Mouse (Mus musculus) neural tube, embryonic 10.5 days (tissue): ENCODE measurements around the gene Dnaja3.

Experiments used
- DNase-seq: peaks from one replicate; pipeline ENCODE4 v3.0.0-alpha.2; 2017; ENCODE audit warnings: low spot score; ENCODE audit errors: extremely low spot score

Dnaja3 gene

DNA sequence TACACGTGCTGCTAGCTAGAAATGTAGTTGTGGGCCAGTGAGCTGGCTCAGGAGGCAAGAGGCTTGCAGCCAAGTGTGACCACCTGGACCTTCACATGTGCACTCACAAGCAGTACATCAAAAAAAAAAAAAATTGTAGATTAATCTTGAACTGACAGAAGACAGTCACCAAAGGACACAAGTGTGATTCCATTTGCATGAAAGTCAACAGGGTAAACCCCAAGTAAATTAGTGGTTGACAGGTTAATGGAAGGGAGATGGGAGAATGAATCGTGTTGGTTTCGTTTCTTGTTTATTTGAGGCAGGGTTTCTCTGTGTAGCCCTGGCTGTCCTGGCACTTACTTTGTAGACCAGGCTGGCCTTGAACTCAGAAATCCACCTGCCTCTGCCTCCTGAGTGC is 78.1 kb downstream of the Dnaja3 start:
- DNase-seq, result no peak

DNA sequence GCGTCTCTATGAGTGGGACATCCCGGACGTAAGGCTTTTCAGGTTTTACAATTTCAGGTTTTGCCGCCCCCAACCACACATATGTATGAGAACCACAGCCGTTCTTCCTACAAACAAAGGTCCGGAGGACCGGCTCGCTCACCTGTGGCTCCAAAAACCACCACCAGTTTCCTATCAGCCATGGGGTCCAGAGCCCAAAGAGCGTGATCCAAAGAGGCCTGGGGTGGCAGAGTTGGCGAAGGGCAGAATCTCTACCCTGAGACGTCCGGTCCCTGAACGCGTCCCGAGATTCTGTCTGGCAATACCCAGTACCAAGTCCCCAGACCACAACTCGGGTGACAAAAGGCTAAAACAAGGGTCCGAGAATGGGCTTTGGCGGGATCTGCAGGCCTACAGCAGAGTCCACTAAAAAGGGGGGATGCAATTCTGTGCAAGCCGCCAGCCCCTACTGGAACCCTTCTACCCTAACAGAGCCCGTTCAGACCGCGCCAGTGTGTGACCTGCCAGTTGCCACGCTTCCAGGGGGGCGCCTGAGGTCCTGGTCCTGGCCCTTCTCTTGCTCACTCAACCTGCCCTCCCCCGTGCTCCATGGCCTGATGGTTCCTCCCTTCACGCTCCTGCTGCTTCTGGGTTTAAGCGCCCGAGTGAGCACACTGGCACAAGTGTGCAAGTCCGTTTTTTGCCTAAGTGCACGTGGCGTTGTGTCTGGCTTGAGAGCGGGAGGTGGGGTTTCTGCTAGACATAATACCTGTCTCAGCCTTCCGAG is 79.1 kb downstream of the Dnaja3 start, which contains the start of gene Nmral1:
Gene Nmral1, minus strand, starts transcription at position 604 of the 766 bp plus-strand sequence.
- DNase-seq, result peak; percentile 87

DNA sequence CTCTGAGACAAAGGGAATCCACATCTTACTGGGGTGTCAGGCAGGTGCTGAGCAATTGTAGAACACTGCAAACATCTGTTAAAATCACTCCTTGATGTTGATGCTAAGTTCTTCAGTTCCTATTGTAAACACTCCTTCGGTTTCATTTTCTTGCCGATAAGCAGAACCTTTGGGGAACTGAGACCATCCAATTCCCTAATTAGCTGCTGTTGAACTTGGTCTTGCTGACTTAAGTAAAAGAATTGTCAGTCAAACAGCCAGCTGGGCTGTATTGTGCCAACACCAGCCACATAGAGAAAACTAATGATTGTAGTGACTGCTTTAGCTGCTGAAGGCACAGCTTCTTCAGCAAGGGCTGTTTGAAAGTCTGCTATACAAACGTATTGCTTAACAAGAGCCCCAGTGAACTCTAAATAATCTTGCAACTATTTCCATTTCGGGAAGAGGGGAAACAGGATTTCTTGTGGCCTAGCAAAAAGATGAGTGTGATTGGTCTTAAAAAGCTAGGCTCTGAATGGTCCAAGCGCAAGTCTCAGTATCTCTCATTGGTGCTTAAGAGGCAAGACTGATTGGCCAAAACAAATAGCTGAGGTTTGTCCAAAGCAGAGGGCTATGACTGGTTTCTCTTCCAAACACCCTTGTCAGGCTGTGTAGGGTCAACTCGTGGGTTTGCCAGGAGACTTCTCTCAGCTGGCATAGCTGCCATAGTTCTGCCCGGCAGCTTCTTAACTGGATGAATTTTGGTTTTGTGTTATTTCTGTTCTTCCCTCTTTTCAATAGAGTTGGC is 82.5 kb downstream of the Dnaja3 start:
- DNase-seq, result no peak

DNA sequence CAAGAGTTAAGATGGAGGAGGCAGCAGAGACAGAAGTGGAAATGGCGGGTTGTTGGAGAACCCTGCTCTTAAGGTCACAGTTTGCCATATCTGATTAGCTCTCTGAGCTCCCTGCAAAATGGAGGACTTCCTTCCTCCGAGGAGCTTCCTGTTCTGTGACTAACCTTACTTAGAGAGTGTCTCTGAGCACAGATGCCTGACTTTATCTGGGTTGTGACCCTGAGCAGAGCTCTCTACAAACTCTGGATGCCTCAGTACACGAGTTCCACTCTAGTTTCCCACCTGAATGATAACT is 83.1 kb downstream of the Dnaja3 start:
- DNase-seq, result no peak

DNA sequence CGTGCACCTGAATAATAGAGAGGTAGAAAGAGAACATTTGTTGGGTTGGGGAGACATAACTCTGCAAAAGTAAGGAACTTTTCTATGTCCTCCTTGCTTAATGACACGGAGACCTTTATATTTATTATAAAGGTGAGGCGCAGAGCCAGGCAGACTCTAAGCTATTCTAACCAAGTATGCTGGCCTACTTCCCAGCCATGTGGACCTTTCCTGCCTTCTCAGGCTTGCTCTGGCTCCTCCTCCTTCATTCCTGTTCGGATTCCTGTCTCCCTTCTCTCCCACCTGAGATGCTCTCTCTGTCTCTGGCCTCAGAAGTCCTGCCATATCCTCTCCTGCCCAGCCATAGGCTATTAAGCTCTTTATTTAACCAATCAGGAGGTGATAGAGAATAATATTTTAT is 85.5 kb downstream of the Dnaja3 start:
- no peak for DNase-seq

DNA sequence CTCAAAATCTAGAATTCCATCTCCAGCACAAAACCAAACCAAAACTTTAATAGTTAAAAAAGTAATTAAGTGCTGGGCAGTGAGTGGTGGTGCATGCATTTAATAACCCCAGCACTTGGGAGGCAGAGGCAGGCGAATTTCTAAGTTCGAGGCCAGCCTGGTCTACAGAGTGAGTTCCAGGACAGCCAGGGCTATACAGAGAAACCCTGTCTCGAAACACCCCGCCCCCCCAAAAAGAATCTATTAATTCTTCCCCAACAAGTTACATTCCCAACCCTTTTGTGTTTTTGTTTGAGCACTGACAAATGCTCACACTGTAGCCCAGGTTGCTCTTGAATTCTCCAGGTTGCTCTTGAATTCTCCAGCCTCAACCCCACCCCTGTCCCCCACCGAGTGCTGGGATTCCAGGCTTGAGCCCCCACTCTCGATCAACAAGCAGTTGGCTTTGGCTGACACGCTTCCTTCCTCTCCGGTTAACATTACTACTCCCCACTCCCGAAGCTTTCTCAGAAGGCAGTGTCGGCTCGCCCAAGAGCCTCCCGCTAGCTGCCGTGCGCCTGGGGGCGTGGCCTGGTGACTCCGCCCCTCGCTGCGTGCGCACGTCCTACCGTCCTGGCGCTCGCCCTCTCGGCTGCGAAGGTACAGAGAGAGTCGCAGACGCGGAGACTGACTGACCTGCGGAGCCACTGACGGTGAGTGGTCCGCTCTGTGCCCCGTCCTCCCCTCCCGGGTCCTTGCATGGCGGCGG is 86.2 kb downstream of the Dnaja3 start, which contains the start of gene Hmox2:
Gene Hmox2, plus strand, starts transcription at position 582 of the 748 bp plus-strand sequence.
- DNase-seq, result peak; percentile 94

DNA sequence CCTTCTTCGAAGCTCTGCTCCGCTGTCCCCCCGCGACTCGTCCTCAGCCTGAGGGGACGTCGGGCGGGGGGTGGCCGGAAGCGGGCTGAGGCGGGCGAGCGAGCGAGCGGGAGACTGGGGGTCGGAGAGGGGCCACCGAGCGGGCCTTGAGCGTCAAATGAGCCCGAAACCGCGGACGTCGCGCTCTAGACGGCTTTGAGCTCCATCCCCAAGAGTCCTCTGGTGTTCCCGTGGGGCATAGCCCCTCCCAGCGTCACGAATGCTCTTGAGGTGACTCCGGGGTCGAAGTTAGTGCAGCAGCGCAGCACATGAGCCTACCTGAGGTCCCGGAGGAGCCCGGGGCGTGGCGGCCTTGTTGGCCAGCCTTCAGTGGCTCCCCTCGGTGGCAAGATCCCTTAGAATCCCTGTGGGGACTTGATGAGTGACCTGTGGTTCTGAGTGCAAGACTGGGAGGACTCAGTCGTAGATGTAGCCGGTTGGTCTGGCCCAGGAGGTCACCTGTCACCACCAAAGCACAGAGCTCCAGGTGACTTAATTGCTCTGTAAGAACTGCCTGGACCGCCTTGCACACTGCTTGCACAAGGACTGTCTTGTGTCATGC is 86.8 kb downstream of the Dnaja3 start:
- no peak for DNase-seq

DNA sequence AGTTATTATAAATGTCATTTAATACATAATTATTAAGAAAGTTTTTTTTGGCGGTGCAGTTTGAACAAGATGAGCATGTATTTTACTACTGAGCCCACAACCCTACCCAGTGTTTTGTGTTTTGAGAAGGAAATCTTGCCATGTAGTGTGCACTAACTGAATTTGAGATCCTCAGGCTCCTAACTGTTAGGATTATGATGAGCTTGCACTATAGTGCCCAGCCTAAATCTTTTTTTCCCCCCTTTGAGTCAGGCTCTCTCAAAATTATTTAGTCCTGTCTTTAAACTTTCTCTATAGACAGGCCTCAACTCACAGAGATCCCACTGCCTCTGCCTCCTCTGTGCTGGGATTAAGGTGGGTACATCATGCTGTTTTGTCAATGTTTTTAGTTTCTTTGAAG is 87.7 kb downstream of the Dnaja3 start:
- DNase-seq, result no peak

DNA sequence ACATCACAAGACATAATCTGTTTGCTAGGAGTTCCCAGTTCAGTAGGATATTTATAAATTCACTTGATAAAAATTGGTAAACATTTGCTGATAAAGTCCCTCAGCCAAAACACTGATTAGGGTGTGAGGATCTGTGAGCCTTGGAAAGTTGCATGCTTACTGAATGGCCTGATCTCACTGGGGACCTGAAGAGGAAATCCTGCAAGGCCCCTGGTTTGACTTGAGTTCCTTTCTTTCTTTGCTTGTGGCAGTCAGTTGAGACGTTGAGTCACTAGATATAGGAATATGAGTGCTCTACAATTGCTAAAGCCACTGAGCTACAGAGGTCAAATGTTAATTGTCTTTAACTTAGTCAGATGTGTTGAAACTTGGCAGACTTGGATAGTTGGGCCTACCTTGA is 88.2 kb downstream of the Dnaja3 start:
- DNase-seq, result no peak

DNA sequence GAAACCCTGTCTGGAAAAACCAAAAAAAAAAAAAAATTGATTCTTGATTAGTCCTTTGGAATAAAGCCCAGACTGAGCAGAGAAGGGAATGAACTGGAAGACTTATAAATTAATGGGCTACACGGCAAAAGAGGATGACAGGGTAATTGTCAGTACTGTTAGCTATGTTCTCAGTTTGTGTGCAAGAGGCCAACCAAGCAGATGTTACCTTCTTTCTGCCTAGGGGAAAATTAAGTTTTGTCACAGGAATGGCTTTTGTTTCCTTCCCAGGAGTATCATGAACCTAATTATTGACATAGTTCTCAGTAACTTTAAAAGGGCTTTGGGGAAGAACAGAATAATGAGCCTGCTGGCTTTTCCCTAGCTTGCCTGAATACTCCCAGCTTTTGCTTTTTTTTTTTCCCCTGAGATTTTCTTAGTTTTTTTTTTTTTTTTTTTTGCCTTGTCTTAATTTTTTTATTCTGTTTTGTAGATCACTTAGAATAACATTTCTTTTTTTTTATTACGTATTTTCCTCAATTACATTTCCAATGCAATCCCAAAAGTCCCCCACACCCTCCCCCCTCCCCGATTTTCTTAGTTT is 91.1 kb downstream of the Dnaja3 start:
- no peak for DNase-seq

DNA sequence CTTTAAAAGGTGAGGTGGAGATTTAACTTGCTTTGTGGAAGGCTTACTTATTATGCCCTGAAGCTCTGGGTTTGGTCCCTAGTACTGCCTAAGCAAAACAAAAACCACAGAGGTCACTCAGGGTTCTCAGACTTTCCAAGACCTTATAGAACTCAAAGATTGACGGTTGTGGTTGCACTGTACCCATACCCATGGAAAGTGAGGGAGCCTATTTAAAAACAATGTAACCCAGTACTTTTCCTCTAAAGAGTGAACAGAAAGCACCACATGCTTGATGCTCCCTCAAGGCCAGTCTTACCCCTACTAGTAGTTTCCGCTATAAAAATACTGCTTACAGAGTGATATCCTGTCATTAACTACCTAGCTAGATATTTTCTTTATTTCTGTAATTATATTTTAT is 96.5 kb downstream of the Dnaja3 start:
- no peak for DNase-seq

DNA sequence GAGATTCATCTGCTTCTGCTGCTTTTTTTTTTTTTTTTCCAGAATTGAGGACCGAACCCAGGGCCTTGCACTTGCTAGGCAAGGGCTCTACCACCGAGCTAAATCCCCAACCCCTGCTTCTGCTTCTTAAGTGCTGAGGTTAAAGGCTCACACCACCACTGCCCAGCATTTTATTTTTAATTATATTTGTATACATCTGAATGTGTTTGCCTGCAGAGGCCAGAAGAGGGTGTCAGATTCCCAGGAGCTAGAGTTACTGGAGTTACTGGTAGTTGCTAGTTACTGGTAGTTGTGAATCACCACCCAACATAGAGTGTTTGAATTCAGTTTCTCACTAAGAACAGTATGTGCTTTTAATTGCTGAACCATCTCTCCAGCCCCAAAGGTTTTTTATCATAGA is 100.2 kb downstream of the Dnaja3 start:
- no peak for DNase-seq

DNA sequence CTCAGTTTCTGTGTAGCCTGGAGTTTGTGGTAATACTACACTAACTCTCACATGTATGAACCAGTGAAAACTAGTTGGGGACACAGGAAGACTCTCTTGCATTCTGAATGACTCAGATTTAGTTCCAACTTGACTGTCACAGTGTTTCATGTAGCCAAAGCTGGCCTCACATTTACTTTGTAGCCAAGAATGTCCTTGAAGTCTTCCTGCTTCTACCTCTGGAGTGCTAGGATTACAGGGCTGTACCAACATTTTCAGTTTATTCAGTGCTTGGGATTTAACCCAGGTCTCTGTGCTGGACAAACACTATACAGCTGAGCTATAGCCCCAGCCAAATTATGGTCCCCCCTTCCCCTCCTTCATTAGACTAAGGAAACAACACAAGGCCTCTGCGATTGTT is 102.4 kb downstream of the Dnaja3 start:
- DNase-seq, result no peak

DNA sequence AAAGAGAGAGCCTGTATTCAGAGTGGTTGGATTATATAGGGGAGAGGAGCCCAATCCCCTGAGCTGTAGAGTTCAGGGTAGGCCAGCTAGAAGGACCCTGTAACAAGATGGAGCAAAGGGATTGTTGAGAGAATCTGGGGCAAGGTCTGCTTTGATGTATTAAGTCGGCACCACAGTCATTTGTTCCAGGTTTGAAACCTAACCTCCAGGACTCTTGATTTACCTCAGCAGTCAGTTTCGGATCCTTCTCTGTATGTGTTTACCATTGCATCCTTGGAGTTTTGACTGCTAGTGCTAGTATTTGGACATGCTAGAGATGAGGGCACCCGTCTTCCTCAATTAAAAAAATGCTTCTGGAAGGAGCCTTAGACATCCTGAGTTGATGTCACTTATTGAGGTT is 112.4 kb downstream of the Dnaja3 start:
- no peak for DNase-seq

DNA sequence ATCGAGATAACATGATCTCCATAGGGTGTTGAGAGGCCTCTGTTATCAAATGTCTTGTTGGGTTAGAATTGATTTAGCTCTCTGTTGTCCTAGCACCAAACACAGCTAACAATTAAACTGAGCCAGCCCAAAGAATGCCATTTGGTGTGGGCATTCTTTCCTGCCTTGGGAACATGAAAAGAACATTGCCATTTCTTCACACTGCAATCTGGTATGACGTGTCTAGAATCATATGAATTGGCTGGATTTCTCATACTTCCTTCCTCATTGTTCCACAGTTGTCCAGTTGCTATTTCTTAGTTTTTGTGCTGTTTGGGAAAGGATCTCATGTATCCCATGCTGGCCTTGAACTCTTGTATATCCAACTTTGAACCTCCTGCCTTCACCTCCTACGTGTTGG is 114.3 kb downstream of the Dnaja3 start:
- no peak for DNase-seq

DNA sequence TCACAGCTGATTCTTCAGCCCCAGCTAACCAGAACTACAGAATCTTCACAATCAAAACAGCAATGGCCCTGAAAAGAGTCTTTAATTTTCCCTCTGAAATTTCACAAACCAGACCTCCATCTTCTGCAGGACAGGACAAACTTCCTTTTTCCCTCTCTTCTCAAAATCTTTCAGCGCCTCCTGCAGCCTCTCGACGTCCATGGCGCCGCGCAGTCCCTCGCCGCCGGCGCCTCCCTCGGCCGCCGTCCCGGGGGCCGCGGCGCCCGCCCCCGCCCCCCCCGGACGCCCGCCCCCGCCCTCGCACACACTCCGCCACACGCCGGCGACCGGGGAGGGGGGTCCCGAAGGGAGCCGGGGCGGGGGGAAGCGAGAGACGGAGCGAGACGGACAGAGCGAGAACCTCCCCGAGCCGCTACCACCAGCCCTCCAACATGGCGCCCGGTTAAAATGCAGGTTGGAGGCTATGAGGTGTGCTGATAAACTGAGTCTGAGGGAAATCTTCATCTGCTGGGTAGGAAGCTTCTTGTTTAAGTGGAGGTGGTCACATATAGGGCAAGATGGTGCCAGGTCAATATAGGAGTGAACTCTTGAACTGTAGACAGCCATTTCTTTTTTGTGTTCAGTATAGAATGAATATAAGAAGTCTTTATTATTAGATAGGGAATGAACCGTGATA is 117.0 kb downstream of the Dnaja3 start:
- peak; percentile 28 for DNase-seq
